Mouse (Mus musculus): ENCODE results near the gene Alox12. TPM values are rescaled to one million over a fixed set of nuclear protein-coding genes. Genes with fewer than 3 reads are reported as not detected.

The Alox12 gene
- polyA plus RNA-seq, 1 experiment: 0.47 TPM

- H3K79me2 ChIP-seq (ENCODE audit: control insufficient read depth, insufficient read depth): peaks cover 45% of the 10 kb centered on the region
- peaks cover 23% of the 10 kb centered on the region for H3K79me3 ChIP-seq (ENCODE audit: low read depth)
- H3K4me3 ChIP-seq (ENCODE audit: insufficient read depth, poor library complexity, severe bottlenecking): no peak overlapping the region
- TF ChIP-seq MAX (IDR thresholded peaks at IDR 0.05) (no peak), USF1 (IDR thresholded peaks at IDR 0.05; ENCODE audit: low read depth) (no peak)
- H3ac ChIP-seq (ENCODE audit: control insufficient read depth, insufficient read length, low read depth): no peak overlapping the region
- peaks cover 11% of the 10 kb centered on the region for H3K36me3 ChIP-seq (ENCODE audit: control insufficient read depth, insufficient read depth)
- H3K27me3 ChIP-seq (ENCODE audit: control insufficient read depth, insufficient read depth, insufficient read length): no peaks in the 10 kb centered on the region
Observed at GRCm38 (mm10) chr11:70234497-70234896, 20.7 kb downstream of the Alox12 start.

DNA sequence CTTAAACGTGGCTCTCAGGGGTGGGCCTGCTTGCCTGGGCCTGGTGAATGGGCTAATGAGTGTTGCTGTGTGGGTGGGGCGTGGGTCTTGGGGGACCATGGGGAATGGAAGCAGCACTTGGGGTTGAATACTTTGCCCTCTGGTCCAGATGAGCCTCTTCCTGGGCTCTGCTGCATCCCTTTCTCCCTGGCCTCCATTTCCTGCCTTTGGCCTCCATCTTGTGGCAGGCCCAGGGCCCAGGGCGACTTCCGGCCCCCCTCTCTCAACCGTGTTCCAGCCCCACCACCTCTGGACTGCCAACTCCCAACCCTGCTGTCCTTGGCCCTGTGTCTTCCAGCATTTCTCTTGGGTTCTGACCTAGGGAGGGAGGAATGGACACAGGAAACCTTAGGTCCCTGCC is 21.1 kb downstream of the Alox12 start:
- peaks cover 40% of the 10 kb centered on the region for H3K79me2 ChIP-seq (ENCODE audit: control insufficient read depth, insufficient read depth)
- no peaks in the 10 kb centered on the region for H3K27me3 ChIP-seq (ENCODE audit: control insufficient read depth, insufficient read depth, insufficient read length)
- H3ac ChIP-seq (ENCODE audit: control insufficient read depth, insufficient read length, low read depth): no peak overlapping the region
- H3K36me3 ChIP-seq (ENCODE audit: control insufficient read depth, insufficient read depth): peaks cover 11% of the 10 kb centered on the region
- H3K79me3 ChIP-seq (ENCODE audit: low read depth): peaks cover 18% of the 10 kb centered on the region
- no peak overlapping the region for H3K4me3 ChIP-seq (ENCODE audit: insufficient read depth, poor library complexity, severe bottlenecking)
- TF ChIP-seq MYOD1 (IDR thresholded peaks at IDR 0.05; ENCODE audit: control insufficient read depth, insufficient read length, low read depth) (no peak), CEBPB (IDR thresholded peaks at IDR 0.05; ENCODE audit: low read depth) (no peak), USF1 (IDR thresholded peaks at IDR 0.05; ENCODE audit: low read depth) (no peak), MYOG (IDR thresholded peaks at IDR 0.05; ENCODE audit: control insufficient read depth, extremely low read depth, insufficient read length) (no peak), MAX (IDR thresholded peaks at IDR 0.05) (no peak), FOSL1 (IDR thresholded peaks at IDR 0.05; ENCODE audit: insufficient read depth, low read length, poor library complexity, severe bottlenecking) (no peak), CTCF (IDR thresholded peaks at IDR 0.05; ENCODE audit: control insufficient read depth, insufficient read depth, insufficient read length) (no peak)

DNA sequence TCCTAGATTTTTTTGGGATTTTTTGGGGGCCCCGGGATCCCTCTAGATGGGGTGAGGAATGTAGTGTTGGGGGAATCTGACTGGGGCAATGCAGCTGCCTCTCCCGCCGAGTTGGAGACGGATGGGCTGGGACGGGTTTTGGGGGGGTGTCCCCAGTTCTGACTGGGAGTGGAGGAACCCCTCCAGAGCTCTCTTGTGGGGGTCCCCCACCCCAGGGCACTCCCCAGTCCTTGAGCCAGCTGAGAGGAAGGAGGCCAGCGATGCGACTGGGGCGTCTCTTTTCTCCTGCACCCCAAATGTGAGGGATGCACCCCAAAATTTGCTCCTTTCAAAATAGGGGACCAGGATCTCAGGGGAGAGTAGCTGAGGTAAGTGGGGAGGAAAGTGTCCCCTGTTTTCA is 22.1 kb downstream of the Alox12 start:
- Histone ChIP-seq H3K79me2 (ENCODE audit: control insufficient read depth, insufficient read depth) (peaks cover 38% of the 10 kb centered on the region), H3K79me3 (ENCODE audit: low read depth) (peaks cover 12% of the 10 kb centered on the region), H3K4me3 (ENCODE audit: insufficient read depth, poor library complexity, severe bottlenecking) (no peak overlapping the region), H3K36me3 (ENCODE audit: control insufficient read depth, insufficient read depth) (peaks cover 11% of the 10 kb centered on the region), H3ac (ENCODE audit: control insufficient read depth, insufficient read length, low read depth) (no peak overlapping the region), H3K27me3 (ENCODE audit: control insufficient read depth, insufficient read depth, insufficient read length) (no peaks in the 10 kb centered on the region)
- no peak for TF ChIP-seq MYOG (IDR thresholded peaks at IDR 0.05; ENCODE audit: control insufficient read depth, extremely low read depth, insufficient read length)
- no peak for TF ChIP-seq USF1 (IDR thresholded peaks at IDR 0.05; ENCODE audit: low read depth)
- no peak for TF ChIP-seq FOSL1 (IDR thresholded peaks at IDR 0.05; ENCODE audit: insufficient read depth, low read length, poor library complexity, severe bottlenecking)
- TF ChIP-seq MYOD1 (IDR thresholded peaks at IDR 0.05; ENCODE audit: control insufficient read depth, insufficient read length, low read depth): no peak
- no peak for TF ChIP-seq MAX (IDR thresholded peaks at IDR 0.05)
- TF ChIP-seq CEBPB (IDR thresholded peaks at IDR 0.05; ENCODE audit: low read depth): no peak
- TF ChIP-seq CTCF (IDR thresholded peaks at IDR 0.05; ENCODE audit: control insufficient read depth, insufficient read depth, insufficient read length): no peak

GRCm38 (mm10) chr11:70232546-70232945 is 22.6 kb downstream of the Alox12 start:
- H3K36me3 ChIP-seq (ENCODE audit: control insufficient read depth, insufficient read depth): peaks cover 15% of the 10 kb centered on the region
- peaks cover 41% of the 10 kb centered on the region for H3K79me2 ChIP-seq (ENCODE audit: control insufficient read depth, insufficient read depth)
- TF ChIP-seq CEBPB (IDR thresholded peaks at IDR 0.05; ENCODE audit: low read depth) (no peak), USF1 (IDR thresholded peaks at IDR 0.05; ENCODE audit: low read depth) (no peak), MAX (IDR thresholded peaks at IDR 0.05) (no peak)
- H3K79me3 ChIP-seq (ENCODE audit: low read depth): peaks cover 15% of the 10 kb centered on the region
- H3K4me3 ChIP-seq (ENCODE audit: insufficient read depth, poor library complexity, severe bottlenecking): peak overlapping the region; percentile 21
- H3ac ChIP-seq (ENCODE audit: control insufficient read depth, insufficient read length, low read depth): peak overlapping the region; percentile 67
- no peaks in the 10 kb centered on the region for H3K27me3 ChIP-seq (ENCODE audit: control insufficient read depth, insufficient read depth, insufficient read length)

GRCm38 (mm10) chr11:70230239-70230727 is 24.9 kb downstream of the Alox12 start:
- peaks cover 26% of the 10 kb centered on the region for H3K36me3 ChIP-seq (ENCODE audit: control insufficient read depth, insufficient read depth)
- H3K79me3 ChIP-seq (ENCODE audit: low read depth): peaks cover 13% of the 10 kb centered on the region
- peaks cover 47% of the 10 kb centered on the region for H3K79me2 ChIP-seq (ENCODE audit: control insufficient read depth, insufficient read depth)
- no peaks in the 10 kb centered on the region for H3K27me3 ChIP-seq (ENCODE audit: control insufficient read depth, insufficient read depth, insufficient read length)
- peak overlapping the region; percentile 34 for H3K4me3 ChIP-seq (ENCODE audit: insufficient read depth, poor library complexity, severe bottlenecking)
- TF ChIP-seq MYOD1 (IDR thresholded peaks at IDR 0.05; ENCODE audit: control insufficient read depth, insufficient read length, low read depth) (no peak), CTCF (IDR thresholded peaks at IDR 0.05; ENCODE audit: control insufficient read depth, insufficient read depth, insufficient read length) (peak; percentile 97), MAX (IDR thresholded peaks at IDR 0.05) (peak; percentile 9)
- peak overlapping the region; percentile 59 for H3ac ChIP-seq (ENCODE audit: control insufficient read depth, insufficient read length, low read depth)

GRCm38 (mm10) chr11:70229260-70230010 is 25.7 kb downstream of the Alox12 start, which contains the start of gene Bcl6b:
Gene Bcl6b, minus strand, starts transcription at chr11:70229798.
- Histone ChIP-seq H3K79me2 (ENCODE audit: control insufficient read depth, insufficient read depth) (peaks cover 51% of the 10 kb centered on the region), H3K27me3 (ENCODE audit: control insufficient read depth, insufficient read depth, insufficient read length) (no peaks in the 10 kb centered on the region), H3ac (ENCODE audit: control insufficient read depth, insufficient read length, low read depth) (peak within 1 kb of the TSS; percentile 69), H3K79me3 (ENCODE audit: low read depth) (peaks cover 13% of the 10 kb centered on the region), H3K36me3 (ENCODE audit: control insufficient read depth, insufficient read depth) (peaks cover 26% of the 10 kb centered on the region), H3K4me3 (ENCODE audit: insufficient read depth, poor library complexity, severe bottlenecking) (peak within 1 kb of the TSS; percentile 34)
- no peak for TF ChIP-seq MYOD1 (IDR thresholded peaks at IDR 0.05; ENCODE audit: control insufficient read depth, insufficient read length, low read depth)
- no peak for TF ChIP-seq CTCF (IDR thresholded peaks at IDR 0.05; ENCODE audit: control insufficient read depth, insufficient read depth, insufficient read length)
- TF ChIP-seq FOSL1 (IDR thresholded peaks at IDR 0.05; ENCODE audit: insufficient read depth, low read length, poor library complexity, severe bottlenecking): no peak
- no peak for TF ChIP-seq CEBPB (IDR thresholded peaks at IDR 0.05; ENCODE audit: low read depth)
- no peak for TF ChIP-seq MAX (IDR thresholded peaks at IDR 0.05)
- TF ChIP-seq USF1 (IDR thresholded peaks at IDR 0.05; ENCODE audit: low read depth): no peak
- no peak for TF ChIP-seq MYOG (IDR thresholded peaks at IDR 0.05; ENCODE audit: control insufficient read depth, extremely low read depth, insufficient read length)

Measured in C2C12 (cell line).